Mouse (Mus musculus): ENCODE results near the gene Rhbdd1. TPM values are rescaled to one million over a fixed set of nuclear protein-coding genes. Genes with fewer than 3 reads are reported as not detected.

Rhbdd1 gene
- total RNA-seq, 2 experiments from 2014 or later, result 6.2 to 6.6 TPM

DNA sequence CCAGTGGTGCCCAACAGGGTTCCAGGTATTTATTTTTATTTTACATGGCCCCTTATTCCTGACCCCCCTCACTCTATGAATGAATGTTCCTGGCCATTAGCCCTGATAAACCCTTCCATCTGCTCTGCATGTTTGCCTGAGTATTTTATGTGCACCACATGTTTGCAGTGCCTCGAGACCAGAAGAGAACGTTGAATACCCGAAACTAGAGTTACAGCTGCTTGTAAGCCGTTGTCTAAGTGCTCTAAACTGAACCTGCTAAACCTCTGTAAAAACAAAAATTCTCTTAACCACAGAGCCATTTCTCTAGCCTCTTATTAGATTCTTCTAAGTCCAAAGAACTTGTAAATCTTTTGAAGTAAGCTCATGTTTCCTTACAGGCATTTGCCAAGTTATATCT lies 45.0 kb downstream of the Rhbdd1 start:
- DNase-seq (ENCODE audit: low spot score in 2 of 2), result no peak

DNA sequence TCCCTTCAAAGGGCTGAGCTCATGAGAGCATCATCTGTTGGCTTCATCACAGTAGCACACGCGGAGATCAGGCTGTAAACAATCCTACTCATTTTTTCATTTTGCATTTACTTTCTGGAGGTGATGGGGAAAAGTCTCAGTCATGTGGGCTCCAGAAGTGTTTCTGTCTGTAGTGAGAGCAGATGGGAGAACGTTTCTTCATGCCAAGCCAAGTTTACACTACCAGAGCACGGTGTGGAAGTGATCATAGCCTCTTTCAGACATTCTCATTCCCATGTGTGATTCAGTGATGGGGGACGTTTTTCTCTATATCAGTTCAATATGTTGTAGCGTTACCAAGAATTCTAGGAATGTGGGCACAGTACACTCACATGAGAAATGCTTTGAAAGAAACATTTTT lies 45.9 kb downstream of the Rhbdd1 start:
- peak in 1 of 2 experiments; percentile 14 for DNase-seq (ENCODE audit: low spot score in 2 of 2)

DNA sequence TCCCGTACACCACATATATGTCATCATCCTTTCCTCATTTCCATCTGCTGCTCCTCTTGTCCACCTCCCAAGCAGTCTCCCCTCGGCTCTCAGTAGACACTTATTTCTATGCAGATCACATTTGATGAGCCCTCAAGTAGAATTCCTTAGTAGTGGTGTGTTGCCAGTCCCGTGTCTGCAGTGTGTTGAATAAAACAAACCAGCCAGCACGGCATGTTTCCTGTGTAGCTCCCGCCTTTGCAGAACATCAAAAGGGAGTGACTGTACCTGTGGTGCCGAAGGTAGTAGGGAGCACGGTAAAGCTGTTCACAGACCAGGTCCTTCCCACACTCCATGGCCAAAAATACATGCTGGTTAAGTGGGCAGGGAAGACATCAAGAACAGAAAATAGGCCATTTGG lies 47.8 kb downstream of the Rhbdd1 start:
- no peak for DNase-seq (ENCODE audit: low spot score in 2 of 2)

DNA sequence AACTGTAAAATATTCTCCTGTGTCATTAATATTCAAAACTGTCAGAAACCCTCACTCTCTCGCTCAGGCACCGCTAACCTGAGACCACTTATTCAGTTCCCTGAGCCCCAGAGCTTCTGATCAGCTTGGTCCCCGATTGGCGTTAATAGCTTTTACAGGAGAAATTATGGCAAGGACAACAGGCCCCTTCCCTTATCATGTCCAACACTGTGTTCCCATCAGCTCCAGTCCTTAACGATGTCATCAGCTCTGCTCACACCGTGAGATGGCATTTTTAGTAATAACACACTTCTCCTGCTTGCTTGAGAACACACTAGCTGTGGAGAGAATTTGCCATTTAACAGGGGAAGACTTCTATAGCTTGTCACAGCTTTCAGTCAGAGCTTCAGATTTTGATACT lies 48.2 kb downstream of the Rhbdd1 start:
- DNase-seq (ENCODE audit: low spot score in 2 of 2), result no peak

DNA sequence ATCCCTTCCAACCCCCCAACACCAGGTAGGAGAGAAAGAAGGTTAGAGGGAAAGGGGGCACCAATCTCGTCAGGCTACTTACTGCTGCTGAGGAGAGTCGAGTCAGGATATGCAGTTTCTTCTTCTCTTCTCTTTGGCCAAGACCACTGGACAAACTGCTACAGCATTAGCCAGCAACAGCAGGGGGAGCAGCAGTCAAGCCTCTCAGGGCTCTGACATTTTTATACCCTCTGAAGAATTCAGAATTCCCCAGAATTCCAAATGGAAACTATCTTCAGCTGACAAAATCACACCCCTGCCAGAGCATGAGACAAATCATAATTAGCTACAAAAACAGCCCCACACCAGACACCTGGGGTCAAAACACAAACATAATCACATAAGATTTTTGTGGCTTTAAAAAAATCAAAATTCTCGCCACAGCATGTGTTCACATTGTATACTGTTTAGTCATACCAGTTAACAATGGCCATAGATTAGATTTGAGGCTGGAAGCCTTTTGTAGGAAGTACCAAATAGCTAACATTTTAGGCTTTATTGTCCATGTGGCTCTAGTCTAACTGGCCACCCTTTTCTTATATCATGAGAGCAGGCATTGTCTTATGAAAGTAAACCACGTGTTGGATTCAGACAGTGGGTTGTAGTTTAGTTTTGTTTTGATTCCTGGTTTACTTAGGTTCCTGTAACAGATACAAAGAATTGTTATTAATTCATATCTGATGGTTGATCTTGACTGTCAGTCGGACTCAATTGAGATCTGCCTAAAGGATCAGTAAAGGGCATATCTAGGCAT lies 55.6 kb downstream of the Rhbdd1 start:
- DNase-seq (ENCODE audit: low spot score in 2 of 2), result no peak

DNA sequence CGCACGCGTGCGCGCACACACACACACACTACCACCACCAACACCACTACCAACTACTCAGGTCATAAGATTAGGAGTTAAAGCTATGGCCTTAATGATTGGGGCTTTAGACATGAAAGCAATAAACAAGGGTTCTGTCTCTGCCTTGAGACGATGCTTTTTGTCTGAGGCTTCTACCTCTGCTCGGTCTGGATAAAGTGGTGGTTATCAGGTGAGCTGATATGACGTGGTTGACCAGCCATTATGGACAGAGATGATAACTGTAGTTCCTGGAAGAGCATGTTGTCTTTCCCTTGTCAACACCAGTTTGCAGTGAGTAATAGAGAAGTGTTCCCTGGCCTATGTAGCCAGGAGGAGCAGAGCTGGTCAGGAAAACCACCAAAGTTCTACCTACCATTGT lies 57.7 kb downstream of the Rhbdd1 start:
- DNase-seq (ENCODE audit: low spot score in 2 of 2), result no peak

DNA sequence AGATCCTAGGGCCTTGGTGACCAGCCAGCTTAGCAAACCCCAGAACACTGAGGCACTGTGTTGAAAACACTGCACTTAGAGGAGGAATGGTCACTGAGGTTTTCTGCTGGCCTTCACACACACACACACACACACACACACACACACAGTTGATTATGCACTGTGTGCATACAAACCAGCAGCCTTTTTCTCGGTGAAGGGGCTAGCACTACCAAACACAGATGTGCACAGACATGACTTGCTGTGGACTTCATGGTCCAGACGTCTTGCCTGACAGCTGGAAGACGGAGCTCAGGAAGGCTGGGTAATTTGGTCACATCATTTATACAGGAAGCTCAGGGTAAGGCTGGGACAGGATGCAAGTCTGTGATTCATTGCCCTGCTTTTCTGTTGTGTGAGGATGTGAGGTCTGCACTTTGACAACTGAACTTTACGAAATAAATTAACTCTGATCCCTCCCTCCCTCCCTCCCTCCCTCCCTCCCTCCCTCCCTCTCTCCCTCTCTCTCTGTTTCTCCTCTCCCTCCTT lies 58.6 kb downstream of the Rhbdd1 start:
- no peak for DNase-seq (ENCODE audit: low spot score in 2 of 2)

DNA sequence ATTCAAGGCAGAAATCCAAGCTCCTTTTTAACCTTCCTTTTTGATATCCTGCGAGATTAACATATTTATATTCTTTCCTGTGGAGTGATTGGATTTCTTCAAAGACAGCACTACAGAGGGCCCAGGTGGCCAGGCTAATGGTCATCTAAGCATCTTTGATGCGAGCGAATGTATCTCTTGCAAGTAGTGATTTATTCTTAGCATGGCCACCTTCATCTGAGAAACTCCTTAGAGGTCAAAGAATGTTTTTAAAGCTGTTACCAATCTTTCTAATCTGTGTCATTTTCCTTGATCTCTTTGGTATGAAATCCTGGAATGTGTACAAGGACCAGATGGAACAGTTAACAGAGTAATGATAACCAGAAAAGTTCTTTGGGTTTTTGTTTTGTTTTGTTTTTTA lies 59.2 kb downstream of the Rhbdd1 start:
- DNase-seq (ENCODE audit: low spot score in 2 of 2), result no peak

DNA sequence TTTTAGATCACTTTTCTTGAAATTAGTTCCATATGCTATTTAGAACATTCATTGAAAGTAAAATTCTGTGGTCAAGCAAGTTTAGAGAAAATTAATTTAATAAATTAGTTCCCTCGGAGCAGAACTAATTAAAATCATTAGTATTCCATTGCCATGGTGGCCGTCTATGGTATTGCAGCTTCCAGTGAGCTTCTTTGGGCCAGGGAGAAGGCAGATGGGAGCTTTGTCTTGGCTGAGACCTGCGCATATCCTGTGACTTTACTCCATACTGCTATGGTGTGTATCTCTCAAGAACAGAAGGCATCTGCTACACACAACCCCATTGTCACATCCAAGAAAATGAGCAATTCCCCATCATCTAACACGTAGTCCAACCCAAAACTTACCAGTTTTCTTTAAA lies 65.7 kb downstream of the Rhbdd1 start:
- DNase-seq (ENCODE audit: low spot score in 2 of 2), result no peak

DNA sequence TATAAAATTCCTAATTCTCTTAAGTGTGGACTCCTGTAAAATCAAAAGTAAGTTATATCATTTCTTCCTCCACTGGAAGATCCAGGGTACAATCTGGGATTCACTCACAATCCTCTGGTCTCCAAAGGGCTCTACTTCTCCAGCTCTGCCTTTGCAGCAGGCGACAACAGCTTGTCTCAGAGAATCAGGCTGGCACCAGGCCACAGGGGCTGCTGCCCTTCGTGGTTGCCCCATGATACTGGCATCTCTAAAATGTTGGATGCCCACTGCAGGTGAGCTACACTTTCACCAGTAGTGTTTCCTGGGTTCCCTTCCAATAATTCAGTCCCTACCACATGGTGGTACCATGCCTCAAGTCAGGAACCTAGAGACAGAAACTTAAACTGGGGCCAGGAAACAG lies 67.9 kb downstream of the Rhbdd1 start:
- no peak for DNase-seq (ENCODE audit: low spot score in 2 of 2)

DNA sequence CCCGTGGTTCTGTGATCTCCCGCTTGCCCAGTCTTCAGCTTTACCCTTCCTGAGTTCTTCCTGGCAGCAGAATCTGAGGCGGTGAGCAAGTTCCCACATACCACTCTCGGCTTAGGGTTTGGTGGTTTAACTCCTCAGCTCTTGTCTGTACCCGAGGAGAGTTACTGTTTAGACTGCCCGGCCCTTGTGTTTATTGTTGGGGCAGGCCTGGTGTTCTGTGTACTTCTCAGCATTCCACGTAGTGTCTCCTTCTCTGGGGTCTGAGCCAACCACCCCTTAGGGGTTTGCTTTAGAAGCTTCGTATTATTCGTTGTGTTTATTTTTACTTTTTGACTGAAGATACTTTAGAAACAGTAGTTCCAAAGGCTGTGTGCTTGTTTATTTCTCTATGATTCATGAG lies 68.8 kb downstream of the Rhbdd1 start:
- no peak for DNase-seq (ENCODE audit: low spot score in 2 of 2)

DNA sequence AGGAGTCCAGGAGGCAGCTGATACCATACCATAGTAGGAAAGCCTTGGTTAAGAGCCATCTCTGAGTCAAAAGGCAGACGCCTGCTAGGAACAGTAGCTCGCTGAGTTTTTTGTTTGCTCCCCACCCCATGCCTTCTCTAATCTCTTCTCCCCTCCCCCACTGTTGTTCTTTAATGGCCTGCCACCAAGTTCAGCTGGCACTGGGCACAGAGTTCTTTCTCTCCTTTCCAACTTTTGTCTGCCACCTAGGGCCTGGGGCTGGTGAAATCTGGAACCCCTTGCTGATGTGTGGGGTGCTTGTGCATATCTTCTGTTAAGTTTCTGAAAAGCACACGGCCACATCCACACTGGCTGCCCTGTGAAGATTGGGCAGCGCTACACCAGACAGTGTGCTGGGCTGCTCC lies 69.6 kb downstream of the Rhbdd1 start:
- no peak for DNase-seq (ENCODE audit: low spot score in 2 of 2)

DNA sequence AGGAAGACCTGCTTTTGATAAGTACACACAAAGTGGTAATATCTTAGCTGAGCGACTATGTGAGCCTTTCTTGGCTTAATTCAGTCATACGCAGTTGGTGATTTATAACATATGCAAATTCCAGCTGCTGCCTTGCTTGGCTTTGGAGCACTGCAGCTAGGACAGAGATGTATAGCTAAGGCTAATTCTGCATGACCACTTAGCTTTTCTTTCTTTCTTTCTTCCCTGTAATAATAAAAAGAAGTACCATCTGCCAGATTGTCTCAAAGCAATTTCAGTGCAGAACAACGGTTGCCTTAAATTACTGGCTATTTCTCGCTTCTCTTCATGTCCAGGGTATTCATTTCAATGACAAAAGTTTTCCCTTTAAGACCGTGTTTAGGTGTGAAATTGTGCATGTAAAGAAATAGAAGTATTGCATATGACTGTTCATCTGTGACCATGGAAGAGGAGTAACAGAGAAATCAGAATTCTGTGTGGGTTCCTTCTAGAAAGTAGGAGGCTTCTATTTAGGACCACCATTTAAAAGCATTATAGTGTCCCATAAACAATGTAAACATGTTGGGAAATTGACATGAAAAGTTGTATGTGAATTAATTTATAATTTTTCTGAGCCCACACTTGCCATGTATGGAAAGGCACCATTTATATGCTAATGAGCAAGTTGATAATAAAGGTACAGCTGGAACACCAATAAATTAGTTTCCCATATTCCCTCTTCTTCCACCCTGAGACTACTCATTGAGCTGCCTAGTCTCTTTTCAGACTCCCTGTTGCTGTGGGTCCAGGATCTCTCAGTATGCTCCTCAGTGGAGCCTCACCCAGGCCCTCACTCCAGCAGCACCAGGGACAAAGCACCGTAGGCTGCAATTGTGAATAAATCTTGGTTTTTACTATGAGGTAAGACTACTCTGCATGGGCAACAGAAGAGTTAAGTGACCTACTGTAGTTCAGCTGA lies 70.8 kb downstream of the Rhbdd1 start:
- no peak for DNase-seq (ENCODE audit: low spot score in 2 of 2)

DNA sequence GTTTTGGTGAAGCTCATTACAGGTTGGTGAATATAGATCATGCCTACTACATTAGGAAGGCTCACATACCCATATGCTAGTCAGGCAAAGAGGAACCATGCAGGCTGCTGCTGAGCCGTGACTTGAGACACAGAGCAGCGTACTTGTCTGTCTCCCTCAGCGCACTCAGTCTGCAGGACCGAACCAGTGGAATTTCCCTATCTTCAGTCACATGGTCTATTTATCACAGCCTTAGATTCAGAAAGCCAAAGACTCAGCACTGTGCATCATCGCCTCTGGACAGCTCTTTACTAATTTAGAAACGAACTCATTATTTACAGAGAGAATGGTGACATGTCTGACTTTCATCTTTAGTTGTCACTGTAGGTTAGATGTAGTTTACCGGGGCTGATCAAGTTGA lies 73.1 kb downstream of the Rhbdd1 start:
- DNase-seq (ENCODE audit: low spot score in 2 of 2), result no peak

DNA sequence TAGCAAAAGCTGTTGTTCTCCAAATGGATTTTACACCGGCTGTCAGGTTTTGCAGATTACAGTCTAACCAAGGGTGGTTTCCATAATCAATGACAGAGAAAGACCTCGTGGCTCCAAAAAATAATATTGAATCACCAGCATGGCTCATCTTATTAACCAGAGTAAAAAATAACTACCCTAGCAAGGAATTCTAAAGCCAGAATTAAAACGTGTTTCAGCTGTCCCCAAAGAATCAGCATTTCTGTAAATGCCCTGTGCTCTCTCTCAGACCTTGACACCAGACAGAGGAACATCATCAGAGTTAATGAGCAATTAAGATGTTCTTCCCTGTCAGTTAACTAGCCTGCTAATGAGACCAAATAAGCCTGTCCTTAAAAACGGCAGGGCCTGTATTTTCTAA lies 79.1 kb downstream of the Rhbdd1 start:
- DNase-seq (ENCODE audit: low spot score in 2 of 2), result no peak

DNA sequence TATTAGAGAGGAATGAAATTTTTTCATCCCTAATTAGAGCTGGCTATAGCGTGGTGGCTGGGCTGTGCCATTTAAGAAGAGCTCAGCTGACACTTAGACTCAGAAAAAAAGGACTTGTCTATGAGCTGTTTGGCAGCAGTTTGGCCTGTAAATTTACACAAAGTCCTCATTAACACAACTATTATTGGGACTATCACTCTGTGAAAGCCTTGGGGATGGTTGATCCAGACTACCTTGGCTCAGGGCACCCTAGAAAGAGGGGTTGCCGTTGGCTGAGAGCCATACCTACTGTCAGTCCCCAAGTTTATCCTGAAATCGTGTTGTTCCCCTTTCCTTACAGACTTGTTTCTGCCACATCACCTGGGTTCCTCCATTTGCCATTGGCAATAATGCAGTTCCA lies 91.5 kb downstream of the Rhbdd1 start:
- DNase-seq (ENCODE audit: low spot score in 2 of 2), result no peak

DNA sequence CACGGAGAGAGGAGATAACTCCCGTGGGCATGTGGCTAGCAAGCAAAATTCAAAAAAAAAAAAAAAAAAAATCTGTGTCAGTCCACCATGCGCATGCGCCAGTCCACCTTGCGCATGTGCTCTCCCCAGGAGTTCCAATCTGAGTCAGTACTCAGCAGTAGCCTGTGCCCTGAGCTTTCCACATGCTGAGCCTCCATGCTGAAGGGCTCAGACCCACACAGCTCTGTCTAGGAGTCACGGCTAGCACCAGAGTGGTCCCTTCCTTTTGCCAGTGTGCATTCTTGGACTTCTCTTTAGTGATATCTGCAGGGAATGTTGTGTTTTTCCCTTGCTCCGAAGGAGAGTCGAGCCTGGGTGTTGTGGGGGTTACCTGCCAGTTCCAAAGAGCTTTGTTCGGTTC lies 93.0 kb downstream of the Rhbdd1 start:
- DNase-seq (ENCODE audit: low spot score in 2 of 2), result no peak

DNA sequence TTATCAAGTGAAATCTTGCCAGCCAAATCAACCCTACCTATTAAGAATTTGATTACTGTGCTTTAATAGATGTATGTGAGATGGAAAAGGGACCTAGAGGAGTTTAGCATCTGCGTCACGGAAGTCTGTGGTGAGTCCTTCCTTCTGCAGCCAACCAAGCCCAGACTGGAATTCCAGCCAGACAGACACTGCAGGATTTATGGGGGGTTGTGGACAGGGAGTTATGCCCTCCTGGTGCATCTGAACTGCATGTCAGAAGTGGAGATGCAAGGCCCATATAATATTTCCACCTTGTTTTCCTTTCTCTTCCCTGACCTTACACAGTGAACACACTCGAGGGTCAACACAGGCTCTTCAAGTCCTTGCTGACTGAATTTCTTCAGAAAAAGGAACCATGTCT lies 94.3 kb downstream of the Rhbdd1 start:
- no peak for DNase-seq (ENCODE audit: low spot score in 2 of 2)

DNA sequence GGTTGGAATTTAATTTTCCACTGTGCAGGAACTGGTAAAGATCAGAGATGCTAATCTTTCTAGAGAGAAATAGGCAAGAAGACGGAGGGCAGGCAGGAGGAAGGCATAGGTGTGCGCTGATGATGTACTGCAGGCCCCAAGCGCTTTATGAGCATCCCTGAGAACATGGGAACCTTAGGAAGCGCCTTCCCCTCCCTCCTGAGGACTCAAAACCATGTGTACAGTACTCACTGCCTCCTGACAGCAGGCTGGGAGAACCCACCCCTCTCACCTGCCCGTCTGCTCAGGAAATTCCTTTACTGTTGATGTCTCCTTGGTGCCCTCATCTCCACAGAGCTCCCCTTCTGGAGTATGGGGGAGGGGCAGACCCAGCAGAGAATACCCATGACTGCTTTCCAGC lies 95.3 kb downstream of the Rhbdd1 start:
- no peak for DNase-seq (ENCODE audit: low spot score in 2 of 2)

DNA sequence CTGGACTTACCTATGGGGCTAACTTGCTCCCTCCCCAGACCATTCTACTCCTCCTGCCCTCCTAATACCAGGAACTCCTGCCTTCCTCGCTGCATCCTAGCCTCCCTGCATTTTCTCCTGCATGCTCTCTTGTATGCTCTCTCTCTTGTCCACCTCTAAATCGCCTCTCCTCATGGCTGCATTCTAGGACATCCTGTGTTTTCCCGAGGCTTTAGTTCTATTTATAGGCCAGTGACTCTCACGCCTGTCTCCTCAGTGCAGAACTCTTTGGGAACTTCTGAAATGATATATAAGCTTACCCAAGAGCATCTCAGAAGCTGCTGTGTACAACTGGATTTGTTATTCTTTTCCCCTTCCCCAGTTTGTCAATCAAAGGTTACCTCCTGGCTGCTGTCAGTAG lies 95.8 kb downstream of the Rhbdd1 start:
- DNase-seq (ENCODE audit: low spot score in 2 of 2), result no peak

DNA sequence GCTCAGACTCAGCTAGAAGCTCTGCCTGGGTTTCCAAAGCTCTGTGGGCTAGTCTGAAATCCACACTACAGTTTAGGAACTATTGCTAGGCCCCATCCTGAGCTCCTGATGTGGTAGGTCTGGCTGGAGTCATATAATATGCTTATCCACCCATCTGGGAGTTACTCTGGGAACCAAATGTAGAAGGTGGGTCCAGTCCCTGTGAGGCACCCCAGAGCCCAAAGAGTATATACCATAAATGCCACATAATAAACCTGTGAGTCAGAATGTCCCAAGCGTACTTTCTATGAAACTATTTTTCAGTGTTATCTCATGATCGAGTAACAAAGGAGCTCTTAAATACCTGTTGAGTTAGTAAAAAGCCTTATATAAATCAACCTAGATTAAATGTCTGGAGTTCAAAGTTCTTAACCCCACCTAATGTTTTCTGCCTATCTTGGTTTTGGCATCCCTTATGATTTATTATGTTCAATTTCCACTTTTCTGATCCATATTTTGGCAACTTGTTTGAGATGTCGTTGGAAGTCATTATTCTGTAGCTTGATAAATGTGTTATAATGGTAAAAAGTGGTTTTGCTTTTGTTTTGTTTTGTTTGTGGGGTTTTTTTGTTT lies 98.3 kb downstream of the Rhbdd1 start:
- DNase-seq (ENCODE audit: low spot score in 2 of 2), result no peak

DNA sequence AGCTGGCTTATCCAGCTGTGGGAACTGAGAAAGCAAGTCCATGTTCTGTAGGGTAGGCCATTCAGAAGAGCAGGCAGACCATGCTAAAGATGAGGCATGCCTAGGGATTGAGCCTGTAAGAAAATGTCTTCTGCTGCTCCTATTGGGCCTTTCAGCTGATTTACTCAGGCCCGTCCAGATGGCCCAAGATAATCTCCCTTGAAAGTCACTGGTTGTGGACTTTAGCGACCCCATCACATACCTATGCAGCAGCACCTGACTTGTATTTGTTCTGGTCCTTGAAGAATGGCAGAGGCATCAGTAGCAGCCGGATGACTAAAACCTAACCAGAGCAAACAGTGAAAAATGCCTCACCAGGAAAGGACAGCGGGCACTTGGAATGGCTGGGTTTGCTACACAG lies 99.4 kb downstream of the Rhbdd1 start:
- no peak for DNase-seq (ENCODE audit: low spot score in 2 of 2)
